Mouse (Mus musculus) v-Abl transformed pro-B cells (cell line): ENCODE measurements at regions not wholly inside any gene's neighbourhood (a gene's known extent, or its start where the extent isn't known, plus 50 kb on each side); places are given as distances from the start of the nearest gene placed in this dataset.

Experiments used
- in situ Hi-C, 2 experiments: fragments of 400-800 bp; cut with MboI; formaldehyde crosslinking; loops; one replicate each; pipeline ENCODE4 v1.15.1; 2025; ENCODE audit not compliant: unreplicated experiment in 2 of 2

DNA sequence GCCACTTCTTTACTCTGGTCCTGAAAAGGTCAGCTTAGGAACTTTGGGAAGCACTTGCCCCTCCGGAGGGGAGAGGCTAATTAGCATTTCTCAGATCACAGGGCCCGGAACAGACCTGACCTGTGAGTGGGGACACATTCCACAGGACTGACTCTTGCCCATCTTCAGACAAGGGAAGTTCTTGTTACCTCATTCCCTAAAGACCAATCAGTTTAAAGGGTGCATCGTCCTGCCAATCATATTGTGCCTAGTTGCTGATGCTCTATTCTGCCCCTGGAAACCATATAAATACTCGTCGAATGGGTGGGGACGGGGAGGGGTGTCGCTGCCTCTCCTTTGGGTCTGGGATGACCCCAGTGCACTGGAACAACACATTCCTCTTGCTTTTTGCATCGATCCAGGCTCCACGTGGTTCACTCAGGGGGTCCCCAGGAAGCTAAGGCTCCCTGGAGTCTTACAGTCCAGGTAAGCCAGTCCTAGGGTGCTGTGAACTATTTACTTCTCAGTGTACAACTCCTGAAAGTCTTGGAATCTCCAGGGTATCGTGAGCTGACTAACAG lies 219.9 kb upstream of the Amigo2 start:
- in situ Hi-C loops: loop anchor here (5.0 to 25.0 kb wide), 7 partner anchors 40 to 1005 kb away; partner anchors contain the start of genes Scaf11 (in 1 of the 2), Slc48a1 (in 1 of the 2) and Tmem106c (in 1 of the 2)

DNA sequence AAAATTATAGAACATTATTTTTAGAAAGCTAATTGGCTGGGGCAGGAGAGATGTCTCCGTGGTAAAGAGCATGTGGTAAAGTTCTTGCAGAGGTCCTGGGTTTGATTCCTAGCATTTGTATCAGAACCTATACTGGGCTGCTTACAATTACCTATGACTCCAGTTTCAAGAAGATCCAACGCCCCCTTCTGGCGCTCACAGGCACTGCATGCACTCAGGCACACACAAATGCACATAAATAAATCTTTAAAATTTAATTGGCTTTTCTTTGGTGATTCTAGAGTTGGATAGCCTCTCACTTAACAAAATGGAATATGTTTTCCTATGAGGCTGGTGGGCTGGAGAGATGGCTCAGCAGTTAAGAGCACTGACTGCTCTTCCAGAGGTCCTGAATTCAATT lies 219.0 kb upstream of the Amigo2 start:
- in situ Hi-C loops: loop anchor here (5.0 to 25.0 kb wide), 7 partner anchors 39 to 1004 kb away; partner anchors contain the start of genes Scaf11 (in 1 of the 2), Slc48a1 (in 1 of the 2) and Tmem106c (in 1 of the 2)

DNA sequence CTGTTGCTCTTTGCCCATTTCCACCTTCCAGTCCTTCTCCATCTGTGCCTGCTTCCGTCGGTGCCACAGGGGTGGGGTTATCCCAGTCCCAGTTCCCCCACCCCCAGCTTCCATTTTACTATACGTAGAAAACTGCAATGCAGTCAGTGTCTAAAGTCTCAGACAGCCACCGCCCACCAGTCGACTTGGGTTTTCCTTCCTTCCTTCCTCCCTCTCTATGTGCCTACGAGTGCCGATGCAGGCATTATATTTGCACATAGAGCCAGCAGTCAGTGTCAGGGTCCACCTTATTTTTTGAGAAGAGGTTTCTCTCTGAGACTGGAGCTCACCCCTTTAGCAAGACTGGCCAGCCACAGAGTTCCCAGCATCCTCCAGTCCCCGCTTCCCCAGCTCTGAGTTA lies 218.3 kb upstream of the Amigo2 start:
- in situ Hi-C loops: loop anchor here (5.0 to 25.0 kb wide), 7 partner anchors 38 to 1003 kb away; partner anchors contain the start of genes Scaf11 (in 1 of the 2), Slc48a1 (in 1 of the 2) and Tmem106c (in 1 of the 2)

DNA sequence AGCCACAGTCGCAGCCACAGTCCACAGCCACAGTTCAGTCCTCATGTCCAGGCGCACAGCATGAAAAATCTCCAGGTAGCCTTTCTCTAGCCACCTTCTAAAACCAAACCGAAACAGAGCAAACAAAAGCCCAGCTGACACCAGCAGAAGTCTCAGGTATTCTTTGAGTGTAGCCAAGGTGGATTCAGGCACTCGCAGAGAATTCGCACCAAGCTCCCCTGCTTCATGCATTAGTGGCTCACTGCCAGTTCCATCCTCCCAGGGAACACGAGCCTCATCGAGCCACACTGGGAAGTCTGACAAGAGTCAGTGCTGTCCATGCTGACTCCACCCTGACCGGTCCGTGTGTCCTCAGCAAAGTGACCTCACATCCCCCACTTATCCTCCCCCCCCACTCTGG lies 217.7 kb upstream of the Amigo2 start:
- in situ Hi-C loops: loop anchor here (5.0 to 25.0 kb wide), 7 partner anchors 37 to 1002 kb away; partner anchors contain the start of genes Scaf11 (in 1 of the 2), Slc48a1 (in 1 of the 2) and Tmem106c (in 1 of the 2)

DNA sequence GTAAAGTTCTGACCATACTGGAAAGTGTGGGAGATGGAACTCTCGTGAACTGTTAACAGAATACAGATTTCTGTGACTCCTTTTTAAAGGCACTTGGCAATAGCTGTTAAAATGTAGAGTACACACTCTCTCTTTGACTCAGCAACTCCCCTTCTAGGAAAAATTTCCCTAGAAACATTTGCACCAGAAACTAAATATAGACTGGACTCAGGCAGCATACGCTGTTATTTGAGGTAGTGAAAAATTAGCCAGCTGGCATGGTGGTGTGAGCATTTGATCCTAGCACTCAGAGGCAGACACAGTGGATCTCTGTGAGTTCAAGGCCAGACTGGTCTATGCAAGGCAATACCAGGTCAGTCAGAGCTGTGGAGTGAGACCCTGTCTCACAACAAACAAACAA lies 215.5 kb upstream of the Amigo2 start:
- in situ Hi-C loops: loop anchor here (10.0 to 25.0 kb wide), 6 partner anchors 138 to 1000 kb away; partner anchors contain the start of genes Scaf11 (in 1 of the 2), Slc48a1 (in 1 of the 2) and Tmem106c (in 1 of the 2)

DNA sequence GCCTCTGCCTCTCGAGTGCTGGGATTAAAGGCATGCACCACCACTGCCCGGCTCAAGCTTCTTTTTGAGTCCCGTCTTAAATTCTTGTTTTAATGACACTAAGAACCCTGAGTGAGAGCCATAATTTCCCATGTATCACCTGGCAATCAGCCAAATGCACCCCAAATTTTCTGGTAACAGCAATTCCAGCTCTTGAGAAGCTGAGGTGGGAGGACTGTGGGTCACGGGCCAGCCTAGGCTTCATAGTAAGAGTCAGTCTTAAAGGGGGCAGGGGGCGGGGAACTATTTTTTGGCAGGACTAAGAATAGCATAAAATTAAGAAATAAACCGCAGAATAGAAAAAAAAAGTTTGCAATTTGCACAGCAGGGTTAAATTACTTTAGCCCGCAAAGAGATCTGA lies 214.9 kb upstream of the Amigo2 start:
- in situ Hi-C loops: loop anchor here (10.0 to 25.0 kb wide), 6 partner anchors 137 to 1000 kb away; partner anchors contain the start of genes Scaf11 (in 1 of the 2), Slc48a1 (in 1 of the 2) and Tmem106c (in 1 of the 2)

DNA sequence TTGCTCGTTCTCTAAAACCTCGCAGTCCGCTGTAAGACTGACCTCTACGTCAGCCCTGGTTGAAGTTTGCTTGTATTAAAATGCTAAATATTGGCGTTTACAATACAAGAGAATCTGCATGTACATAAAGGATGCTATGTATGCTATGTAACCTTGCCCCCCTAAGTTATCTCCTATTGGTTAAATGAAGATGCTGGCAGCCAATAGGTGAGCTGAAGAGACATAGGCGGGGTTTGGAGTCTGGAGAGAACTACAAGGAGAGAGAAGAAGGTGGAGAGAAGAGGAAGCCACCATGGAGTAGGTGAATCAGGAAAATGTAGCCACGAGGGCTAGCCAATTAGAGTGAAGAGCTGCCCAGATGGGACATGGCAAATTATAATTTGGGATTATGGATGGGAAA lies 214.0 kb upstream of the Amigo2 start:
- in situ Hi-C loops: loop anchor here (10.0 to 25.0 kb wide), 6 partner anchors 136 to 999 kb away; partner anchors contain the start of genes Scaf11 (in 1 of the 2), Slc48a1 (in 1 of the 2) and Tmem106c (in 1 of the 2)

DNA sequence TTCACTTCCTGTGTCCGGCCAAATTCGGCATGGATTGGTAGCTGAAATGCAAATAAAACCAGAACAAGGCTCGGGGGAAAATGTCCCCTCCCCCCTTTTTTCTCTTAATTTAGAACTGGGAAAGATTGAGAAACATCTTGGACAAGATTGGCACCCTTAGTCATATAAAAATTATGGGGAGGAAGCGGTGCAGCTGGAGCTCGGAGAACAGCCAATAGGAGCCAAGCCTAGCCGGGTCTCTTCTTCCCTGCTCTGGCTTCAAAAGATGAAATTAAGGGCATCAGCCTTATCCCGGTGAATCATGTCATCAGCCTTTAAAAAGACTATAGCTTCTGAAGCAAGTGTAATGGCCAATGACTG lies 213.3 kb upstream of the Amigo2 start:
- in situ Hi-C loops: loop anchor here (10.0 to 25.0 kb wide), 6 partner anchors 136 to 998 kb away; partner anchors contain the start of genes Scaf11 (in 1 of the 2), Slc48a1 (in 1 of the 2) and Tmem106c (in 1 of the 2)

DNA sequence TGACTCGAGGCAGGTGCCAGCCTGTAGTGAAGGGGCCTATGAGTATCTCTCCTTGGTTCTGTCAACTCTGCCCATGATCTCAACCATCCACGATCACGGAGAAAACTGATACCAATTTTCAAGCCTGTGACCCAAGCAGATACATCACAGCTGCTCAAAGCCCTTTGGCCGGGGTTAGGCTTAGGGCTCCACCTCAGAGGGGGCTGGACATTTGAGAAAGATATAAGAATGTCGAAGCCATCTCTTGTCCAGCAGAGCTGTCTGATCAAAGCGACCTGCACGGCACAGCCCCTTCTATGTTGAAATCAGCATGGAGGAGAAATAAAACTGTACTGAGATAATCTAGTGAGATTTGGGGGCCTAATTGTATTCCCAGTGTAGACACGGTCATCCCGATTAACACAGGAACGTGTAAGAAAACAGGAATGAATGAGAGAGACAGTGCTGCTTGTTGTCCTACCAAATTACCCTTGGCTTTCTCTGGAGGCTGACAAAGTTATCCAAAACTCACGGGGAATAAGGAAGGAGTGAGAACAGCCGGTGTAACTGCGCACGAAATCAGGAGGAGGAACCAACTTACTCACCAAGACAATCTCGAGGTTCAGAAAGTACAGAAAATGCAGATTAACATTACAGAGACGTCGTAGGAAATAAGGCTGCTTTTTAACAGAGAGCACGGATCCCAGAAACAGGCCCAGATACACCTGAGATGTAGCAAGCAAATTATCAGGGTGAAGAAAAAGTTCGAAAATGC lies 212.7 kb upstream of the Amigo2 start:
- in situ Hi-C loops: loop anchor here (5.0 to 25.0 kb wide), 9 partner anchors 38 to 997 kb away; partner anchors contain the start of genes Scaf11 (in 1 of the 2), Slc48a1 (in 1 of the 2) and Tmem106c (in 1 of the 2)

DNA sequence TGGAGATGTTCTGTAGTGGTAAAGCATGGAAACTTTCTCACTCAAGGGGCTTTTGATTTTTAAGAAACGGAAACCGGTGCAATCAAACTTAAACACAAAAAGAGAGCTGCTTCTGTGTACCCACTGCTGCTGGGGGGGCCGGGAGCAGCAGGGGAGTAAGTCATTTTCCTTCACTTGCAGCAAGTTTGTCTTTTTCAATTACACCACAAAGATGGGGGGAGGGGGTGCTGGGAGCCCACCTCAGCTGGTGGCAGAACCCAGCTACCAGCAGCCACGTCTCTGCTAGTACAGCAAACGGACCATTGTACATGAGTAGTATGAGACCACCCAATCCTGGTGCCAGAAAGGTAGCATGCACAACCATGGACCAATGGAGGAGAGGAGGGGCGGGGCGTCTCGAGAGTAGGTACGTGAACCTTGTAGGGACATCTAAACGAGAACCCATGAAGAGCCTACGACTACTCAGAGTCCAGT lies 211.7 kb upstream of the Amigo2 start:
- in situ Hi-C loops: loop anchor here (5.0 to 25.0 kb wide), 7 partner anchors 39 to 996 kb away; partner anchors contain the start of genes Scaf11 (in 1 of the 2), Slc48a1 (in 1 of the 2) and Tmem106c (in 1 of the 2)

DNA sequence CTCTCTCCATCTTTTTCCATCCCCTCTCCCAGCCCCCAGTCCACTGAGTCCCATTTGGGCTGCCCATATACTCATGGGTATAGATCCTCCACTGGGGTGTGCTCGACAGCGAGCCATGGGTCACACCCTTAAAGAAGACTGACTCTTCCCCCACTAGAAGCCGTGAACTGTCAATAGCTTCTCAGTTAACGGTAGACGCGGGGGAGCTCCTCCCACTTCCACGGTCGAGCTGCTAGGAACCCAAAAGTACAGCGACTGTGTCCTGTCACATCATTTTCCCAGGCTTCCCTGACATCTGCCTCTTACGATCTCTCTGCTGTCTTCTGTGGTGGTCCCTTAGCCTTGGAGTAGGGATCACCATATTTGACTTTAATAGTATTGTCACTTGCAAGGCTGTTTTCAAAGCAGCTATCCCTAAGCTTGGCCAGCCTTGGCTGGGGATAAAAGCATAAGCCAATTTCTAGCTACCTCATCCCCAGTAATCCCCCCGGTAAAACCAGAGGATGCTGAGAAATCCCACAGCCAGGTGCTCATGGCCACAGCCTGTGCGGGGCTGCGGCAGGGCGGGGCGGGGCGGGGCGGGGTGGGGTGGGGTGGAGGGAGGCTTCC lies 211.2 kb upstream of the Amigo2 start:
- in situ Hi-C loops: loop anchor here (5.0 to 25.0 kb wide), 7 partner anchors 39 to 996 kb away; partner anchors contain the start of genes Scaf11 (in 1 of the 2), Slc48a1 (in 1 of the 2) and Tmem106c (in 1 of the 2)

DNA sequence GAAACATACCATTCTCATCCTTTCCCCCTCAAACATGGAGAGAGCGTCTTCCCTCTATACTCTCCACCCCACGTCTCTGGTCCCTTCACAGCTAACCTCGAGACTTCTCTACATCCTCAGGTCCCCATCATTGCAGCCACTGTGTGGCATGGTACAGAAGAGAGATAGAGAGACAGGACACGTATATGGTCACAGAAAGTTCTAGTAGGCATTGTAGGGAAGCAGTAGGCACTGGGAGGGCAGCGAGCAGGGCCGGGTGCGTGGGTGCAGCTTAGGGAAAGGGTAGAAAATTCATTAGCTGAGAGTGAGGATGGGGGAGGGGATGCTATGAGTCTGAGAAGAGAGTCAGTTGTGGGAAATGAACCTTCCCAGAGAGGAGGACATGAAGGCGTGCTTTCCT lies 210.4 kb upstream of the Amigo2 start:
- in situ Hi-C loops: loop anchor here (5.0 to 25.0 kb wide), 7 partner anchors 40 to 995 kb away; partner anchors contain the start of genes Scaf11 (in 1 of the 2), Slc48a1 (in 1 of the 2) and Tmem106c (in 1 of the 2)

DNA sequence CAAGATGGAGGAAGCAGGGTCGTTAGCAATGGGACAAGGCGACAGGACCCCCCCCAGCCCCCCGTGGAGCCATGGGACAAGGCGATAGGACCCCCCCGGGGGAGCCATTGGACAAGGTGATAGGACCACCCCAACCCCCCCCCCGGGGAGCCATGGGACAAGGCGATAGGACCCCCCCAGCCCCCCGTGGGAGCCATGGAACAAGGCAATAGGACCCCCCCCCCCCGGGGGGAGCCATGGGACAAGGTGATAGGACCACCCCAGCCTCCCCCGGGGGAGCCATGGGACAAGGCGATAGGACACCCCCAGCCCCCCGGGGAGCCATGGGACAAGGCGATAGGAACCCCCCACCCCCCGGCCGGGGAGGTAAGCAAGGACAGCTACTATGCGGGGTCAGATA lies 209.9 kb upstream of the Amigo2 start:
- in situ Hi-C loops: loop anchor here (5.0 to 25.0 kb wide), 7 partner anchors 40 to 995 kb away; partner anchors contain the start of genes Scaf11 (in 1 of the 2), Slc48a1 (in 1 of the 2) and Tmem106c (in 1 of the 2)

DNA sequence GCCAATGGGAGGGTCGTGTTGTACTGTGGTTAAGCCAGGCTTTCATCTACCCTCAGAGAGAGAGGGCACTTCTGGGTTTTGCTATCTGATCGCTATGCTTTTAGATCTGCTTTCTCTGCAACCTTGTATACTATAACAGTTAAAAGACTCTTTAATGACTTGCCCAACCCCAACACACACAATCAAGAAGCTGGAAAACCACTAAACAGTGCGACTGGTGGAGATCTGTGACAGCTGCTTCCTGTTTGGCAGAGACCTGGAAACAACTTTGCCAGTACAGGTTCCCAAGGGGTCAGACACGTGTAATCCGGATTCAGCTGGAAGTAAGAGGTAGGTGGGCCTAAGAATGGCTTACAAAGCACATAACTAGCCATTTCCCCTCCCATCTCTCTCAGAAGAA lies 208.6 kb upstream of the Amigo2 start:
- in situ Hi-C loops: loop anchor here (5.0 to 25.0 kb wide), 7 partner anchors 42 to 993 kb away; partner anchors contain the start of genes Scaf11 (in 1 of the 2), Slc48a1 (in 1 of the 2) and Tmem106c (in 1 of the 2)

DNA sequence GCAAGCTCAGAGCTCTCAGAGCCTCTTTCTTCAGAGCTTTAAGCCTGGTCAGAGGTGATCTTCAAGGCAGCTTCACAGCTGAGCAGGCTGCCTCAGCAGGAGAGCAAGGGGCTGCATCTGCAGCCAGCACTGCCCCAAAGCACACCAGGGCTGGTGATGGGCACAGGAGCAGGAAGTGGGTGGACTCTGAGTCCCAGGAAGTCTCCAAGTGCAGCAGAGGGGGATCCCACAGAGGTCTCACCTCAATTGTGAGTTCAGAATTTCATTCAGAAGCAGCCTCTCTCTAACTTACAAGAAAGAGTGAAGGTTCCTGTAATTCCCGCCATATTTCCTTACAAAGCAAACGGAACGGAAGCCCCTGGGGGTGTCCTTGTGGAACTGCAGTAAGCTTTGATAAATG lies 202.6 kb upstream of the Amigo2 start:
- in situ Hi-C loops: loop anchor here (5.0 to 25.0 kb wide), 5 partner anchors 77 to 987 kb away; partner anchors contain the start of genes Scaf11 (in 1 of the 2), Slc48a1 (in 1 of the 2) and Tmem106c (in 1 of the 2)

DNA sequence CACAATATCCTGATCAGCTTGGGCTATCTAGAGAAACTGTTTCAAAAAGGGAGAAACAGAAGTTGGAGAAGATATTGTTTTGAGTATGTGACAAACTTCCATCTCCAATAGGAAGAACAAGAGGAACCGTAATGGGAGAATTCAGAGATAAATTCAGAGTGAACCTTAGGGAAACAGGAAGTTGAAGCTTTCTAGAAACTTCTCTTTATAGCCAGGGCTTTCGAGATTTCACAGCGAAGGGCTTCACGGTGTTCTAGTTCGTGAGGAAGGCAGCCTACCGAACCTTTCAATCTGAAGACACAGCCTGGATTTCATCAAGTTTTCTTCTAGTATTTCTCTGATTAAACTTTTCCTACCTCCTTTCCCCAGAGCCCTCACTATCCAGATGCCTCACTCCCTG lies 201.9 kb upstream of the Amigo2 start:
- in situ Hi-C loops: no loop called here

DNA sequence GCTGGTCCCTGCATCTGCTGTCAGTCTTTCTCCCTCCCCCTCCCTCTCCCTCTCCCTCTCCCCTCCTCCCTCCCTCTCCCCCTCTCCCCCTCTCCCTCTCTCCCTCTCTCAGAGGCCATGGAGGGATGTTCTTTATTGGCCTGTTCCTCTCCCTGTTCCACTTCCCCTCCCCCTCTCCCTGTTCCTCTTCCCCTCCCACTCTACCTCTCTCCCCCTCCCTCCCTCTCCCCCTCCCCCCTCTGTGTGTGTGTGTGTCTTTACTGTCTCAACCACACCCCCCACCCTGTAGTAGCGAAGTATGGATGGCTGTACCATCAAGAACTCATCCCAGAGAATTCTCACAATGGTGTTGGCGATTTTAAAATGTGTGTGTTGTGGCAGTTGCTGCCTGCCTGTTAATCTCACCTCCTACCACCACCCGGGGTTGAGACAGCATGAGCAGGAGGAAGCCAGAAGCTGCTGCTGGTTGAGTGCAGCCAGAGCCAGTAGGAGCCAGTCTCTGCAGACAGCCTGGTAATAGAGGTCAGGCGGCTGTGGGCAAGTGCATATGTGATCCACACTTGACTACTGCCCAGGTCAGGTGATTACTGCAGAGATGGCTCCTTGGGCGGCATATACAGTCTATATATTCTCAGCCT lies 201.3 kb upstream of the Amigo2 start:
- in situ Hi-C loops: no loop called here

DNA sequence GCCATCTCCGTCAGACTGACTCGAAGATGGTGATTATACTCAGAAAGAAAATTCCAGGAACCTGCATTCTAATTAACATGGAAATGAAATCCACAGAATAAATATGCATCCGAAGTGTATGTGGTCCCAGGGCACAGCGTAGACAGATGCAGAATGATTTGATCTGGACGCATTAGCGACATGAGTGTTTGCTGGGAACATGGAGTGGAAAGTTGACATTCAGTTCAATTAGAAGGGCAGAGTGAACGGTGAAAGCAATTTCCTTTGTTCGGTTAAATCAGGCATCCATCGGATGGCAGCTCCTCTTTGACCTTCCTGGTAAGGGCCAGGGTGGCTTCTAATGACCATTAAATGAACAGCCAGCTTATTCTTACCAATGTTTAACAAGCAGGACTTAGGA lies 199.1 kb upstream of the Amigo2 start:
- in situ Hi-C loops: no loop called here

DNA sequence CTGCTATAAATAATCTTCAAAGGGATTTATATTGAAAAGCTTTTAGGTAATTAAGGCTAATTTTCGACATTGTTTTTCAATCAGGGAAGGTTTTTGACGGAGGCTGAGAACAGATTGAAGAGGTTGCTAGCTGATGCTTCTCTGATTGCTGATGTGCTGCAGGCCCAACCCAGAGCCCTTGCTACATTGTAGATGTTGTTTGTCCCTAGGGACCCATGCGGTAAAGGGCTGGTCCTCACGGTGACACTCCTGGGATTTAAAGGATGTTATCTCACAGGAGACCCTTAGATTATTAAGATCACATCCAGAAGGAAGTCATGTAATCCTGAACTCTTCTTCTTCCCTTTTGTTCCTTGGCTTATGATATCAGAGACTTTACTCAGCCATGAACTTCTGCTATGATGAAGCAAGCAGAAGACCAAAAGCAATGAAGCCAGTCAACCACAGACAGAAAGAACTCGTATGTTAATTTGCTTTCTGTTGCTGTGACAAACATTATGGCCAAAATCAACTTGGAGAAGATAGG lies 191.2 kb upstream of the Amigo2 start:
- in situ Hi-C loops: no loop called here
